Mouse (Mus musculus): ENCODE measurements at regions not wholly inside any gene's neighbourhood (a gene's known extent, or its start where the extent isn't known, plus 50 kb on each side); places are given as distances from the start of the nearest gene placed in this dataset.

- TF ChIP-seq POLR2A (IDR thresholded peaks at IDR 0.05; ENCODE audit: low read depth, low read length): no peak
- TF ChIP-seq CTCF (IDR thresholded peaks at IDR 0.05; ENCODE audit: extremely low read depth, insufficient read length, insufficient replicate concordance, low read depth, low read length): no peak
Observed at GRCm38 (mm10) chr11:109070412-109070811, 73.8 kb downstream of the E030025P04Rik start.
